Mouse (Mus musculus) lung, postnatal 4 days (tissue): ENCODE results near the gene Fnbp1l.

Source experiments
- DNase-seq, 2 experiments: peaks; one replicate each; pipeline ENCODE4 v3.0.0; 2021

Fnbp1l gene

DNA sequence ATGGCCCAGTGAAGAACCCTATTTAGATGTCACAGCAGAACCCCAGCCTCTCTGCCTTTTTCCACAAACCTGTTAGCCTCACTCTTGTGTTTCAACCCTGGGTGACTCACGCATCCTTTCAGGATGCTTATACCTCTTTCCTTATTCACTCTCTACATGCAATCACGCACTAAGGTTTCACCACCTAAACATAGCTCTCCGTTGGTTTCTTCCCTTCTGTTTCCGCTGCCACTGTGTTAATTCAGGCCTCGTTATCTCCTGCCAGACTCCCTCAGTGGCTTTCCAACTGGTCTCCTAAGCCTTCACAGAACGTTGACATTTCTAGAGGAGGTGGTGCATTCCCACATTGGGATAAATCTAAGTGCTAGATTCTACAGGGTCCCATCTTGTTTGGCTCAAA is 128.9 kb downstream of the Fnbp1l start:
- no peak for DNase-seq
